Mouse (Mus musculus) liver, embryonic 16.5 days (tissue): Measurements from ENCODE around the gene Cwc22. TPM values are rescaled to one million over a fixed set of nuclear protein-coding genes. Genes with fewer than 3 reads are reported as not detected.

Experiments used
- ATAC-seq: fragments of 200-750 bp; cut with Nextera tagmentation; 2 replicates; pipeline ENCODE4 v1.8.0; 2017; ENCODE audit warnings: low read depth, mild to moderate bottlenecking, moderate number of reproducible peaks, moderate library complexity
- H3K27ac ChIP-seq: fragments of 300-500 bp; sonication (generic); 2 replicates; pipeline ENCODE4 v1.5.1; 2014; ENCODE audit warnings: mild to moderate bottlenecking, low read length
- H3K27me3 ChIP-seq: fragments of 300-500 bp; sonication (generic); 2 replicates; pipeline ENCODE4 v1.6.1; 2014; ENCODE audit warnings: low read depth, low read length, mixed read lengths; ENCODE audit not compliant: control insufficient read depth, insufficient read depth
- H3K36me3 ChIP-seq: fragments of 300-500 bp; sonication (generic); 2 replicates; pipeline ENCODE4 v1.6.1; 2014; ENCODE audit warnings: mild to moderate bottlenecking; ENCODE audit not compliant: control insufficient read depth, insufficient read depth
- H3K4me1 ChIP-seq: fragments of 300-500 bp; sonication (generic); 2 replicates; pipeline ENCODE4 v1.6.1; 2014; ENCODE audit warnings: low read depth, low read length, mixed read lengths; ENCODE audit not compliant: control insufficient read depth
- H3K4me2 ChIP-seq: fragments of 300-500 bp; sonication (generic); 2 replicates; pipeline ENCODE4 v1.6.1; 2014; ENCODE audit warnings: low read depth, low read length, mixed read lengths
- H3K4me3 ChIP-seq: fragments of 300-500 bp; sonication (generic); 2 replicates; pipeline ENCODE4 v1.5.1; 2014; ENCODE audit warnings: low read depth, mild to moderate bottlenecking, low read length
- H3K9ac ChIP-seq: fragments of 300-500 bp; sonication (generic); 2 replicates; pipeline ENCODE4 v1.6.1; 2014; ENCODE audit warnings: low read depth, low read length
- H3K9me3 ChIP-seq: fragments of 300-500 bp; sonication (generic); replicated peaks from 2 replicates; pipeline ENCODE4 v1.6.1; 2016; ENCODE audit warnings: low read length; ENCODE audit not compliant: control insufficient read depth
- WGBS: fragments of 180-500 bp; shearing (Covaris S2); extraction: QIAGEN DNeasy Blood & Tissue Kit; methylation state at CpG from one replicate; pipeline ENCODE4 v1.1.7; 2014; ENCODE audit not compliant: insufficient replicate concordance; 5-methylcytosine and 5-hydroxymethylcytosine counted together
- polyA plus RNA-seq: library from polyadenylated mRNA; unstranded; fragments of >200 nt; fragmentation: Nextera tagmentation; extraction: Ambion mirVana; gene quantifications from 2 replicates; pipeline ENCODE4 v1.2.1, GENCODE M21; 2015

Cwc22 gene
- polyA plus RNA-seq, 1 experiment from 2014 or later, result 11.7 TPM

GRCm38 (mm10) chr2:77885491-77886130, 60.6 kb downstream of the Cwc22 start:
- H3K9ac ChIP-seq, result no peak overlapping the region
- ATAC-seq, result no peak
- H3K27me3 ChIP-seq, result no peaks in the 10 kb centered on the region
- no peaks in the 10 kb centered on the region for H3K9me3 ChIP-seq
- H3K4me1 ChIP-seq, result no peaks in the 10 kb centered on the region
- no peak overlapping the region for H3K27ac ChIP-seq
- no peak overlapping the region for H3K4me3 ChIP-seq
- no peak overlapping the region for H3K4me2 ChIP-seq
- no peaks in the 10 kb centered on the region for H3K36me3 ChIP-seq
- 65% methylated on average over 10 of the region's 10 CpGs for WGBS

- H3K4me3 ChIP-seq, result no peak overlapping the region
- 80% methylated on average over 6 of the region's 6 CpGs for WGBS
- H3K27me3 ChIP-seq, result no peaks in the 10 kb centered on the region
- H3K4me1 ChIP-seq, result no peaks in the 10 kb centered on the region
- H3K36me3 ChIP-seq, result no peaks in the 10 kb centered on the region
- no peak for ATAC-seq
- H3K27ac ChIP-seq, result no peak overlapping the region
- H3K4me2 ChIP-seq, result no peak overlapping the region
- no peaks in the 10 kb centered on the region for H3K9me3 ChIP-seq
- no peak overlapping the region for H3K9ac ChIP-seq
These were observed 61.1 kb downstream of the Cwc22 start for GRCm38 (mm10) chr2:77885036-77885435.

DNA sequence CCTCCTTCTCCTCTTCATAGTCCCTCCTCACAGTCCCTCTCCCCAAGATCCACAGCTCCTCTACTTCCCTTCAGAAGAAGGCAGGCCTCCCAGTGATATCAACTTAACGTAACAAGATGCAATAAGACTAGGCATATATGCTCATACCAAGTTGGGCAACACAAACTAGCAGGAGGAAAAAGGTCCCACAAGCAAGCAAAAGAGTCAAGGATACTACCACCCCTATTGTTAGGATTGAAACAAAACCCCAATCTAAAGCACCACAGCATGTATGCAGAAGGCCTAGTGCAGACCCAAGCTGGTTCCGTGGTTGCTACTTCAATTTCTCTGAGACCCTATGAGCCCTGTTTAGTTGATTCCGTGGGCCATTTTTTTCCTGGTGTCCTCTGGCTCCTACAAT, 61.7 kb downstream of the Cwc22 start:
- H3K27ac ChIP-seq, result no peak overlapping the region
- no peak for ATAC-seq
- no peak overlapping the region for H3K9ac ChIP-seq
- H3K4me2 ChIP-seq, result no peak overlapping the region
- H3K4me3 ChIP-seq, result no peak overlapping the region
- no peaks in the 10 kb centered on the region for H3K4me1 ChIP-seq
- 72% methylated on average over 3 of the region's 3 CpGs for WGBS
- H3K9me3 ChIP-seq, result no peaks in the 10 kb centered on the region
- no peaks in the 10 kb centered on the region for H3K36me3 ChIP-seq
- no peaks in the 10 kb centered on the region for H3K27me3 ChIP-seq

- Histone ChIP-seq H3K4me3 (no peak overlapping the region), H3K27ac (no peak overlapping the region), H3K4me2 (no peak overlapping the region), H3K36me3 (no peaks in the 10 kb centered on the region), H3K9me3 (no peaks in the 10 kb centered on the region), H3K4me1 (no peaks in the 10 kb centered on the region), H3K27me3 (no peaks in the 10 kb centered on the region), H3K9ac (no peak overlapping the region)
- ATAC-seq, result no peak
- 60% methylated on average over 4 of the region's 4 CpGs for WGBS
These were observed 63.2 kb downstream of the Cwc22 start for GRCm38 (mm10) chr2:77882961-77883360.

DNA sequence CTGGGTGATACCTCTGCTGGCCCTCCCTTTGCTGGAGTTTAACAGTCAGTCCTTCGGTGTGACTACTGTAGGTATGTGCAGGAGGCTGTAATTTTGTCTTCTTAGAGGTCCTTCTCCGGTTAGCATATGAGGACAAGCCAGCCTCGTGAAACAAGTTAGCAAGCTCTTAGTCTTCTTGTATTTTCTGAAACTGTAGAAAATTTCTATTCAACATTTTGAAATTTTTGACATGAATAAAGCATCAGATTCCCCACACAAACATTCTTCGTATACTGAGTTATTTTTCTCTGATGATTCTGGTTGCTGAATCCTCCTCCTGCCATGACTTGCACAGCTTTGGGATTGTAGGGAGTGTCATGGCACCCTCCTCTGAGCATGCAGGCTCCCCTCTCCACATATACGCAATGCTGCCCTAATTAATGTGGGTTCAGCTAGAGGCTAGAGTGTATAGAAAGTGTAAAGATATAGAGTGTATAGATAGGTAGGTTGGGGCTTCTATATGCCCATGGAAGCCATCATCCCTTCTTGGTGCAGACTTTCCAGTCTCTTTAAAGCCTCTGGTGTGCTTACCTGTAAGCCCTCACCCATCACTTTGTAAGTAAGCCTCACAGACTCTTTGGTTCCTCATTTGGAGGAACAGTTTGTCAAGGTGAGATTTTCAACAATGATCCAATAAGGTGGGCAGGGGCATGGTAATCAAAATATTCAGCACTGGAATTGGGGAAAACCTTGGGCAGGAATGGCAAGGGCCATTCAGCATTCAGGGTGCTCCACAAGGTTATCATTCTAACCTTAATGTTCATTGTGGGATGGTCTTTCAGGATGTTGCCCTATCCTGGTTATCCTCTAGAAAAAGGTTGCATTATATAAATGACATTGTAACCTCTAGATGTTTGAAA, 64.6 kb downstream of the Cwc22 start:
- H3K36me3 ChIP-seq, result no peaks in the 10 kb centered on the region
- H3K9me3 ChIP-seq, result no peaks in the 10 kb centered on the region
- no peak overlapping the region for H3K9ac ChIP-seq
- H3K4me3 ChIP-seq, result no peak overlapping the region
- no peaks in the 10 kb centered on the region for H3K4me1 ChIP-seq
- 67% methylated on average over 5 of the region's 5 CpGs for WGBS
- no peak overlapping the region for H3K27ac ChIP-seq
- H3K27me3 ChIP-seq, result no peaks in the 10 kb centered on the region
- ATAC-seq, result no peak
- H3K4me2 ChIP-seq, result no peak overlapping the region

DNA sequence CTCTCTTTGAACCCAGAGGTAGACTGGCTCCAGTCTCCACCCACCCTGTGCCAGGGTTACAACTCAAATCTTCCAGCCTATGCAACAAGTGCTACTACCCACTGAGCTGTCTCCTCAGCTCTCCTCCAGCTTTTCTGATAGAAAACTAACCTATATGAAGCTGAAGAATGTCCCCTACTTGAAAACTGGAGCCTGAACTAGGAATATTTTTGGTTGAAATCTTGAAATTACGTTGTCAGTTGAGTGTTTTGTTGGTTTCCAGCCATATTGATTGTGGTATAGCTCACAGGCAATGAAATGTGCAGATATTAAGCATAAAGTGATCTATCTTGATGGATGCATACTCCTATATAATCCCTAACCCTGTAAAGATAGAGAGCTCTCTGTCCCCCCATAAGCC, 65.8 kb downstream of the Cwc22 start:
- WGBS, result 47% methylated on average over 1 of the region's 1 CpGs
- H3K4me2 ChIP-seq, result no peak overlapping the region
- no peak for ATAC-seq
- no peak overlapping the region for H3K27ac ChIP-seq
- no peaks in the 10 kb centered on the region for H3K4me1 ChIP-seq
- no peaks in the 10 kb centered on the region for H3K27me3 ChIP-seq
- no peaks in the 10 kb centered on the region for H3K9me3 ChIP-seq
- H3K4me3 ChIP-seq, result no peak overlapping the region
- H3K36me3 ChIP-seq, result no peaks in the 10 kb centered on the region
- no peak overlapping the region for H3K9ac ChIP-seq

- no peak overlapping the region for H3K4me3 ChIP-seq
- H3K4me1 ChIP-seq, result no peaks in the 10 kb centered on the region
- no peaks in the 10 kb centered on the region for H3K27me3 ChIP-seq
- H3K4me2 ChIP-seq, result no peak overlapping the region
- no peak for ATAC-seq
- no peaks in the 10 kb centered on the region for H3K9me3 ChIP-seq
- no peaks in the 10 kb centered on the region for H3K36me3 ChIP-seq
- H3K27ac ChIP-seq, result no peak overlapping the region
- H3K9ac ChIP-seq, result no peak overlapping the region
- 57% methylated on average over 5 of the region's 5 CpGs for WGBS
These were observed 66.4 kb downstream of the Cwc22 start for GRCm38 (mm10) chr2:77879736-77880135.

GRCm38 (mm10) chr2:77877156-77877855, 68.9 kb downstream of the Cwc22 start:
- no peak overlapping the region for H3K4me3 ChIP-seq
- no peak overlapping the region for H3K27ac ChIP-seq
- no peak for ATAC-seq
- no peak overlapping the region for H3K9ac ChIP-seq
- H3K9me3 ChIP-seq, result no peaks in the 10 kb centered on the region
- no peaks in the 10 kb centered on the region for H3K27me3 ChIP-seq
- no peaks in the 10 kb centered on the region for H3K36me3 ChIP-seq
- no peaks in the 10 kb centered on the region for H3K4me1 ChIP-seq
- whole genome bisulfite sequencing, result 57% methylated on average over 10 of the region's 10 CpGs
- H3K4me2 ChIP-seq, result no peak overlapping the region

GRCm38 (mm10) chr2:77876331-77876730, 69.8 kb downstream of the Cwc22 start:
- H3K9me3 ChIP-seq, result no peaks in the 10 kb centered on the region
- no peak overlapping the region for H3K4me2 ChIP-seq
- WGBS, result 67% methylated on average over 6 of the region's 6 CpGs
- ATAC-seq, result no peak
- H3K27me3 ChIP-seq, result no peaks in the 10 kb centered on the region
- no peak overlapping the region for H3K4me3 ChIP-seq
- no peaks in the 10 kb centered on the region for H3K36me3 ChIP-seq
- H3K9ac ChIP-seq, result no peak overlapping the region
- H3K4me1 ChIP-seq, result no peaks in the 10 kb centered on the region
- no peak overlapping the region for H3K27ac ChIP-seq
